Mouse (Mus musculus): ENCODE data around the gene 2610528J11Rik. TPM values are rescaled to one million over a fixed set of nuclear protein-coding genes. Genes with fewer than 3 reads are reported as not detected.

2610528J11Rik gene
- total and polyA plus RNA-seq, 2 experiments from 2014 or later = not detected

DNA sequence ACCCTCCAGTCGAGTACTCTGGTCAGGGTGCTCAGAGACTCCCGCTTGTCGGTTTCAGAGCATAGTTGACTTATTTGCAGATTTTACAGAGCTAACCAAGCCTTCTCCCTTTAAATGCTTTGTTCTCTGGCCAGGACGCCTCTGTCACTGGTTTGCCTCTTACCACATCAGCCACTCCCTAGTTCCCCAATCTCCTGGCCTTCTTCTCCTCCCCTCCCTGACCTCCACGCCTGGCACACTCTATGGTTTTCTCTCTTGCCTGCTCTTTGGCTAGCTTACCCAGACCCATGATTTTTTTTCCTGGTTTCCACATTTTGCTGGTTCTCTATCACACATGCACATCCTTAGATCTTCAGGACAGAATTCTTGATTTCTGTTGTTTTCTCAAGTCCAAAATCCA lies 8.6 kb upstream of the 2610528J11Rik start:
- 67% methylated on average over 5 of the region's 5 CpGs for WGBS
- H3K9ac ChIP-seq (replicated peaks; ENCODE audit: low read depth, low read length) = no peak overlapping the region
- DNase-seq (ENCODE audit: low spot score) = no peak
- H3K4me3 ChIP-seq (ENCODE audit: low read depth, low read length) = no peak overlapping the region
- no peak overlapping the region for H3K27ac ChIP-seq (ENCODE audit: low read depth)
- H3K4me1 ChIP-seq (ENCODE audit: control insufficient read depth, insufficient read depth) = peaks cover 5% of the 10 kb centered on the region; the same call in 1 of the 2 replicates
- H3K27me3 ChIP-seq (ENCODE audit: control insufficient read depth, insufficient read depth, low read length) = no peaks in the 10 kb centered on the region
- no peak for ATAC-seq (ENCODE audit: insufficient read depth, low read depth)
- H3K36me3 ChIP-seq (replicated peaks; ENCODE audit: control insufficient read depth, insufficient read depth, low read length) = no peaks in the 10 kb centered on the region
- TF ChIP-seq EP300 (IDR thresholded peaks at IDR 0.05; ENCODE audit: low read depth) (no peak), CTCF (IDR thresholded peaks at IDR 0.05; ENCODE audit: low read depth) (no peak)
- H3K4me2 ChIP-seq (ENCODE audit: low read depth, low read length) = no peak overlapping the region
- no peaks in the 10 kb centered on the region for H3K9me3 ChIP-seq (replicated peaks; ENCODE audit: control insufficient read depth, low read length)

DNA sequence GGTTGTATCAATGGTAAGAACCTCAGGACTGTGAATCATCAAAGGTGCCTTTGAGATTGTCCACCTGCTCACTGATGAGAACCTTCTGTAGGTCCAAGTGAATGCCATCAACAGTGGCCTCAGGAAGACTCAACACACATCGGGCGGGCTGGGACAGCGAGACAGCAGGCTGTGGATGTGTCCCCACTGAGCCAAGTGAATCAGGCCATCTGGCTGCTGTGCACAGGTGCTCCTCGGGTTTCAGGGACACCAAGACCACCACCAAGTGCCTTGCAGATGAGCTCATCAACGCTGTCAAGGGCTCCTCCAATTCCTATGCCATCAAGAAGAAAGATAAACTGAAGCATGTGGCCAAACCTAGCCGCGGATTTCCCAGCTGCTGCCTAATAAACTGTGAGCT lies 4.6 kb upstream of the 2610528J11Rik start:
- no peak overlapping the region for H3K9ac ChIP-seq (replicated peaks; ENCODE audit: low read depth, low read length)
- no peaks in the 10 kb centered on the region for H3K36me3 ChIP-seq (replicated peaks; ENCODE audit: control insufficient read depth, insufficient read depth, low read length)
- no peak overlapping the region for H3K4me3 ChIP-seq (ENCODE audit: low read depth, low read length)
- 77% methylated on average over 7 of the region's 7 CpGs for WGBS
- H3K4me1 ChIP-seq (ENCODE audit: control insufficient read depth, insufficient read depth) = no peaks in the 10 kb centered on the region
- TF ChIP-seq CTCF (IDR thresholded peaks at IDR 0.05; ENCODE audit: low read depth) = no peak
- TF ChIP-seq EP300 (IDR thresholded peaks at IDR 0.05; ENCODE audit: low read depth) = no peak
- DNase-seq (ENCODE audit: low spot score) = no peak
- H3K4me2 ChIP-seq (ENCODE audit: low read depth, low read length) = no peak overlapping the region
- no peaks in the 10 kb centered on the region for H3K27me3 ChIP-seq (ENCODE audit: control insufficient read depth, insufficient read depth, low read length)
- no peak overlapping the region for H3K27ac ChIP-seq (ENCODE audit: low read depth)
- H3K9me3 ChIP-seq (replicated peaks; ENCODE audit: control insufficient read depth, low read length) = no peaks in the 10 kb centered on the region
- no peak for ATAC-seq (ENCODE audit: insufficient read depth, low read depth)

DNA sequence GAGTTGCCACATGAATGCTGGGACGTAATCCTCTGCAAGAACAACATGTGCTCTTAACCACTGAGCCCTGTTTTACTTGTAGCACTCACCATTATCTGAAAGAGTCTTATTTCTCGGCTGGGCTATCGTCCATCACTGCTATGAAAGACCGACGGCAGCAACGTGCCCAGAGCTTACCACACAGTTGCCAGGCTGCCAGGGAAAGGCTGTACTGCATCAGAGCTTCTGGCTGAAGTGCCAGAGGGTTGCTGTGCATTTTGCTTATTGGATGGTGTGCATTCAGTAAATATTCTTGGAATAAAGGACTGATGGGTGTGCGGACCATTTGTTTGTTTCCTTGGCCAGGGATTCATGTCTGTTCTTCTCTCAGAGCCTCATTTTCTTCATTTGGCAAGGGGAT lies 2.8 kb upstream of the 2610528J11Rik start:
- no peak overlapping the region for H3K27ac ChIP-seq (ENCODE audit: low read depth)
- no peaks in the 10 kb centered on the region for H3K4me1 ChIP-seq (ENCODE audit: control insufficient read depth, insufficient read depth)
- no peaks in the 10 kb centered on the region for H3K27me3 ChIP-seq (ENCODE audit: control insufficient read depth, insufficient read depth, low read length)
- TF ChIP-seq CTCF (IDR thresholded peaks at IDR 0.05; ENCODE audit: low read depth) (no peak), EP300 (IDR thresholded peaks at IDR 0.05; ENCODE audit: low read depth) (no peak)
- WGBS = 45% methylated on average over 7 of the region's 7 CpGs
- no peak overlapping the region for H3K9ac ChIP-seq (replicated peaks; ENCODE audit: low read depth, low read length)
- DNase-seq (ENCODE audit: low spot score) = no peak
- no peaks in the 10 kb centered on the region for H3K36me3 ChIP-seq (replicated peaks; ENCODE audit: control insufficient read depth, insufficient read depth, low read length)
- no peak overlapping the region for H3K4me3 ChIP-seq (ENCODE audit: low read depth, low read length)
- no peak overlapping the region for H3K4me2 ChIP-seq (ENCODE audit: low read depth, low read length)
- ATAC-seq (ENCODE audit: insufficient read depth, low read depth) = no peak
- H3K9me3 ChIP-seq (replicated peaks; ENCODE audit: control insufficient read depth, low read length) = no peaks in the 10 kb centered on the region

DNA sequence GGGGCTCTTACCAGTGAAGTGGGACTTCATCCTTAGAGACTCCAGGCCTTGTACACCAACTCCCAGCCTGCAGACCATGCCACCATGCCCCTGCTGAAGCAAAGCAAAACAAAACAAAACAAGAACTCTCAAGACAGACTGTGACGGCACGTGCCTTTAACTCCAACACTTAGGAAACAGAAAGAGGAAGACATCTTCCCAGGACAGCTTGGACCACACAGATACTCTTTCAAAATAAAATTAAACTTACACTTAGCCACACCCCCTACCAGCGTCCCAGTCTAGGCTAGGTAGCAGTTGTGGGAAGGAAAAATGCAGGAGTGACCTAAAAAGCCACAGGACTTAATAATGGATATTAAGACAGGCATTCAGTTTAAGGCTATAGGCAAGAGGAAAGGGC lies 1.0 kb upstream of the 2610528J11Rik start:
- 78% methylated on average over 3 of the region's 3 CpGs for WGBS
- no peak for ATAC-seq (ENCODE audit: insufficient read depth, low read depth)
- no peak overlapping the region for H3K4me3 ChIP-seq (ENCODE audit: low read depth, low read length)

DNA sequence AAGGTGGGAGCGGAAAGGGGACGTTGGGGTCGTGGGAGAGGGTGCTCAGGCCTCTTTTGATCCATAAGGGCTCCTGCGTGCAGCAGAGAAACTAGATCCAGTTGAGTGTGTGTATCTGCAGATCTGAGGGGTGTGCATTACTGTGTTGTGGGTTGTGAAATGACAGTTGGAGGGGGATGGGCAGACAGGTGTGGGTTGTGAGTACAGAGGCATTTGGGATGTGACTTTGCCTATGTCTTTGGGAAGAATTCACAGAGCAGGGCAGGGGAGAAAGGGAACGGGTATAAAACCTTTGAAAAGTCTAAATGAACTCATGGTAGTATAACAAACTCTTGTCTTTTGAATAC lies 509 bp downstream of the 2610528J11Rik start:
- no peaks in the 10 kb centered on the region for H3K27me3 ChIP-seq (ENCODE audit: control insufficient read depth, insufficient read depth, low read length)
- WGBS = 51% methylated on average over 5 of the region's 5 CpGs
- no peak overlapping the region for H3K9ac ChIP-seq (replicated peaks; ENCODE audit: low read depth, low read length)
- TF ChIP-seq EP300 (IDR thresholded peaks at IDR 0.05; ENCODE audit: low read depth) (no peak), CTCF (IDR thresholded peaks at IDR 0.05; ENCODE audit: low read depth) (no peak)
- H3K27ac ChIP-seq (ENCODE audit: low read depth) = no peak overlapping the region
- no peaks in the 10 kb centered on the region for H3K9me3 ChIP-seq (replicated peaks; ENCODE audit: control insufficient read depth, low read length)
- no peaks in the 10 kb centered on the region for H3K36me3 ChIP-seq (replicated peaks; ENCODE audit: control insufficient read depth, insufficient read depth, low read length)
- H3K4me1 ChIP-seq (ENCODE audit: control insufficient read depth, insufficient read depth) = no peaks in the 10 kb centered on the region
- H3K4me2 ChIP-seq (ENCODE audit: low read depth, low read length) = no peak overlapping the region
- DNase-seq (ENCODE audit: low spot score) (no peak), ATAC-seq (ENCODE audit: insufficient read depth, low read depth) (no peak)
- no peak overlapping the region for H3K4me3 ChIP-seq (ENCODE audit: low read depth, low read length)

More for the DNA sequence above, 1.0 kb upstream of the 2610528J11Rik start:
- Histone ChIP-seq H3K9me3 (replicated peaks; ENCODE audit: control insufficient read depth, low read length) (no peaks in the 10 kb centered on the region), H3K36me3 (replicated peaks; ENCODE audit: control insufficient read depth, insufficient read depth, low read length) (no peaks in the 10 kb centered on the region), H3K4me1 (ENCODE audit: control insufficient read depth, insufficient read depth) (no peaks in the 10 kb centered on the region), H3K27ac (ENCODE audit: low read depth) (no peak overlapping the region), H3K4me2 (ENCODE audit: low read depth, low read length) (no peak overlapping the region), H3K27me3 (ENCODE audit: control insufficient read depth, insufficient read depth, low read length) (no peaks in the 10 kb centered on the region), H3K9ac (replicated peaks; ENCODE audit: low read depth, low read length) (no peak overlapping the region)
- no peak for DNase-seq (ENCODE audit: low spot score)
- no peak for TF ChIP-seq EP300 (IDR thresholded peaks at IDR 0.05; ENCODE audit: low read depth)
- no peak for TF ChIP-seq CTCF (IDR thresholded peaks at IDR 0.05; ENCODE audit: low read depth)

DNA sequence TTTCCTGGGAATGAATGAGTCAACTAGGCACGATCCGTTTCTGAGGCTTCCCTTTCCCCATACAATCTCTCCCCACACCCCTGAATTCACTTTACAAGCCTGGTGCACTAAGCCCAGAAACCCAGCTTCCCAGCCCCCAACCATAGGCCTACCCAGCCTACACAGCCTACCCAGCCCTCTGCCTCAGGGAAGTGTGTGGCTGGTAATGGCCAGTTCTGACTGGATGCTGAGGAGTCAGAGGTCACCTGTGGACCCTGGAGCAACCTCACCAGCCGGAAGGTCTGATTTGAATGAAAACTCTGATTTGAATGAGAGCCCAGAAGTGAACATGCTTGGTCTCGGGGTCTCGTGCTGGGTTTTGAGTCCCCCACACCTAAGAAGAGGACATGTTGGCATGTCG lies 921 bp downstream of the 2610528J11Rik start:
- Histone ChIP-seq H3K4me2 (ENCODE audit: low read depth, low read length) (no peak overlapping the region), H3K27ac (ENCODE audit: low read depth) (no peak overlapping the region), H3K27me3 (ENCODE audit: control insufficient read depth, insufficient read depth, low read length) (no peaks in the 10 kb centered on the region), H3K36me3 (replicated peaks; ENCODE audit: control insufficient read depth, insufficient read depth, low read length) (no peaks in the 10 kb centered on the region), H3K4me1 (ENCODE audit: control insufficient read depth, insufficient read depth) (no peaks in the 10 kb centered on the region), H3K9me3 (replicated peaks; ENCODE audit: control insufficient read depth, low read length) (no peaks in the 10 kb centered on the region), H3K9ac (replicated peaks; ENCODE audit: low read depth, low read length) (no peak overlapping the region), H3K4me3 (ENCODE audit: low read depth, low read length) (no peak overlapping the region)
- WGBS = 80% methylated on average over 6 of the region's 6 CpGs
- ATAC-seq (ENCODE audit: insufficient read depth, low read depth) (no peak), DNase-seq (ENCODE audit: low spot score) (no peak)
- TF ChIP-seq CTCF (IDR thresholded peaks at IDR 0.05; ENCODE audit: low read depth) (no peak), EP300 (IDR thresholded peaks at IDR 0.05; ENCODE audit: low read depth) (no peak)

Measured in heart, postnatal 0 days (tissue).